Mouse (Mus musculus) neural tube, embryonic 11.5 days (tissue): Measurements from ENCODE around the gene Pdcd5. TPM values are rescaled to one million over a fixed set of nuclear protein-coding genes. Genes with fewer than 3 reads are reported as not detected.
A peak's percentile ranks its signal among the peaks of the same experiment; 100 is the strongest.

Source experiments
- ATAC-seq: fragments of 200-750 bp; cut with Nextera tagmentation; 2 replicates; pipeline ENCODE4 v1.8.0; 2017; ENCODE audit warnings: moderate number of reproducible peaks, mild to moderate bottlenecking, moderate TSS enrichment, moderate library complexity; ENCODE audit not compliant: insufficient read depth, low FRiP score, low TSS enrichment
- DNase-seq: peaks from one replicate; pipeline ENCODE4 v3.0.0-alpha.2; 2015; ENCODE audit warnings: low spot score
- H3K27ac ChIP-seq: fragments of 300-500 bp; sonication (generic); 2 replicates; pipeline ENCODE4 v1.5.1; 2014; ENCODE audit warnings: low read depth, mild to moderate bottlenecking, low read length
- H3K27me3 ChIP-seq: fragments of 300-500 bp; sonication (generic); 2 replicates; pipeline ENCODE4 v1.6.1; 2014; ENCODE audit warnings: mild to moderate bottlenecking, low read length, mixed read lengths; ENCODE audit not compliant: control insufficient read depth, insufficient read depth
- H3K36me3 ChIP-seq: fragments of 300-500 bp; sonication (generic); 2 replicates; pipeline ENCODE4 v1.6.1; 2014; ENCODE audit warnings: mild to moderate bottlenecking, low read length, moderate library complexity, mixed read lengths; ENCODE audit not compliant: control insufficient read depth, insufficient read depth
- H3K4me1 ChIP-seq: fragments of 300-500 bp; sonication (generic); 2 replicates; pipeline ENCODE4 v1.6.1; 2014; ENCODE audit warnings: low read length, mixed read lengths; ENCODE audit not compliant: control insufficient read depth, insufficient read depth
- H3K4me2 ChIP-seq: fragments of 300-500 bp; sonication (generic); 2 replicates; pipeline ENCODE4 v1.6.1; 2014; ENCODE audit warnings: low read depth, mild to moderate bottlenecking, moderate library complexity
- H3K4me3 ChIP-seq: fragments of 300-500 bp; sonication (generic); 2 replicates; pipeline ENCODE4 v1.5.1; 2014; ENCODE audit warnings: low read depth, low read length
- H3K9ac ChIP-seq: fragments of 300-500 bp; sonication (generic); 2 replicates; pipeline ENCODE4 v1.6.1; 2014; ENCODE audit warnings: mild to moderate bottlenecking, low read length
- H3K9me3 ChIP-seq: fragments of 300-500 bp; sonication (generic); 2 replicates; pipeline ENCODE4 v1.6.1; 2016; ENCODE audit warnings: low read length; ENCODE audit not compliant: control insufficient read depth
- WGBS: fragments of 180-500 bp; shearing (Covaris S2); extraction: QIAGEN DNeasy Blood & Tissue Kit; methylation state at CpG from one replicate; pipeline ENCODE4 v1.1.7; 2014; 5-methylcytosine and 5-hydroxymethylcytosine counted together
- polyA plus RNA-seq: library from polyadenylated mRNA; unstranded; fragments of >200 nt; fragmentation: Nextera tagmentation; extraction: Ambion mirVana; gene quantifications from 2 replicates; pipeline ENCODE4 v1.2.1, GENCODE M21; 2014

The Pdcd5 gene
- polyA plus RNA-seq, 1 experiment from 2014 or later = 275 TPM

DNA sequence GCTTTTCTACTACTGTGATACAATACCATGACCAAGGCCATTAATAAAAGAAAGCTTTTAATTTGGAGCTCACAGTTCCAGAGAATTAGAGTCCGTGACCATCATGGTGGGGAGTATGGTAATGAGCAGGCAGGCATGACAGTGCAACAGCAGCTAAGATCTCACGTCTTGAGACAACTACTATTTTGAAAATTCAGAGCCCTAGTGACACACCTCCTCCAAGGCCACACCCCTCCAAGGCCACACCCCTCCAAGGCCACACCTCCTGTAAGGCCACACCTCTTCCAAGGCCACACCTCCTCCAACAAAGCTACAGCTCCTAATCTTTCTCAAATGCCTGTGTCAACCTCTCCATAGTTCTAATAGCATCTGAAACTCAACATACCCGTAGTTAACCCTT is 1.8 kb upstream of the Pdcd5 start:
- no peaks in the 10 kb centered on the region for H3K36me3 ChIP-seq
- H3K4me1 ChIP-seq = peaks cover 2% of the 10 kb centered on the region; the same call in 1 of the 2 replicates
- no peak overlapping the region for H3K27ac ChIP-seq
- no peaks in the 10 kb centered on the region for H3K9me3 ChIP-seq
- H3K27me3 ChIP-seq = no peaks in the 10 kb centered on the region
- WGBS = 47% methylated on average over 3 of the region's 3 CpGs
- H3K4me3 ChIP-seq = no peak overlapping the region
- H3K4me2 ChIP-seq = no peak overlapping the region
- no peak for ATAC-seq
- no peak overlapping the region for H3K9ac ChIP-seq
- DNase-seq = no peak

DNA sequence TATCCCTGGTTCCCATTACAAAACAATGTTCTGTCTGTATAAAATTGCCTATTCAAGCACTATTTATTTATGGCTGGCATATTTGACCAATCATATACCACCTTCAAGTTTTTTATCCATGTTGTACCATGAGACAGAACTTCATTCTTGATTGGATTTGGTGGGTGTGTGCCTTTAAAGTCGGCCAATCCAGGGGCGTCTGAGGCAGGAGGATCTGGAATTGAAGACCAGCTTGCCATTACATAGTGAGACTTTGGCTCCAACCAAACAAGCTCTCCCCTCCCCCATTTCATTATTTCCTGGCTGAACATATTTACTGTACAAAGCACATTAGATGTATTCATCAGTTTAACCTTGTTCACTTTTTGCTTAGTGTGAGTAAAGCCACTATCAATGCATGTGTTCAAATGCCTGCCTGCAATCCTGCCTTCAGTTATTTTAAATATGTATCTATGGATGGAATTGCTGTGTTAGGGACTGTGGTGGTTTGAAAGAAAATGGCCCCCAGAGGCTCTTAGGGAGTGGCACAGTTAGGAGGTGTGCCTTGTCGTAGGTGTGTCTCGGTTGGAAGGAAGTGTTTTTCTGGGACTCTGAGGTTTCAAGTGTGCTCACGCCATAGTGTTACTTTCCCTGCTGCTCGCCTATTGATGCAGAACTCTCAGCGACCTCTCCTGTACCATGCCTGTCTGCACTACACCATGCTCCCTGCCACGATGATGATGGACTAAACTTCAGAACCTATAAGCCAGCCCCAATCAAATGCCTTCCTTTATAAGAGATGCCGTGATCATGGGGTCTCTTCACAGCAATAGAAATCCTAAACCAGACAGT is 1.1 kb upstream of the Pdcd5 start:
- peaks cover 2% of the 10 kb centered on the region; the same call in 1 of the 2 replicates for H3K4me1 ChIP-seq
- 72% methylated on average over 9 of the region's 9 CpGs for WGBS
- no peak overlapping the region for H3K4me2 ChIP-seq
- H3K27me3 ChIP-seq = no peaks in the 10 kb centered on the region
- H3K27ac ChIP-seq = no peak overlapping the region
- ATAC-seq (no peak), DNase-seq (no peak)
- H3K9me3 ChIP-seq = no peaks in the 10 kb centered on the region
- H3K36me3 ChIP-seq = no peaks in the 10 kb centered on the region; the same call in 1 of the 2 replicates
- no peak overlapping the region for H3K9ac ChIP-seq
- no peak overlapping the region for H3K4me3 ChIP-seq

DNA sequence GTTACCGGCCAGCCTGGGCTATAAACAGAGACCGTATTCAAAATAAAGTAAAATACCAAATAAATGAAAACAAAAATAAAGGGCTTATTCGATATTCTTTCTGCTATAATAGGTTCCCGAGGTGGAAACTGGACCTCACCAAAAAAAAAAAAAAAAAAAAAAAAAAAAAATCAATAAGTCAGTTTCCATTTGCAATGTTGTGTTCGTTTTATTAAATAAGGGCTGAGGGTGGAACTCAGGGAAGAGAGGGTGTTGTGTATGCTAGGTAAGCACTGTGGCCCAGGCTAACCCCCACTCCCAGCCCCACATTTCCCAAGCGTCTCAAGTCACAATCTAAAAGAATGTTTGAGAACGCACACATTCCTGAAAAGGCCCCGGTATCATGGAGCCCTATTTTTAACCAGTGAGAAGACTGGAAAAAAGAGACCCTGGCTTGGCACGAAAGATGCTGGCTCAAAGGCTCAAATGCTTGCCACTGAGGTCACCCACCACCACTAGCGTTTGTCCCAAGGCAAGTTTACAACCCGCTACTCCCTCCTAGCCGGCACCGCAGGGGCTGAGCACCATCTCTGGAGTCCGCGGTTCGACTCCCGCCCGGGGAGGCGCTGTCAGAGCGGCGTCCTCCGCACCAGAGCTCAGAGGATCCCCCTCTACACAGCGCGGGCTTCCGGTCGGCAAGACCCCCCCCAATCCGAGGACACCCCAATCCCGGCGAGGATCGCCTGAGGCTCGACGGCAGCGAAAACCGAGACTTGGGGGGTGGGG is 822 bp downstream of the Pdcd5 start:
- Histone ChIP-seq H3K27ac (peak overlapping the region; percentile 45; the same call in 1 of the 2 replicates), H3K4me1 (peaks cover 2% of the 10 kb centered on the region; the same call in 1 of the 2 replicates), H3K4me2 (peak overlapping the region; percentile 67), H3K4me3 (peak overlapping the region; percentile 91), H3K36me3 (peaks cover 7% of the 10 kb centered on the region), H3K9me3 (no peaks in the 10 kb centered on the region), H3K27me3 (no peaks in the 10 kb centered on the region), H3K9ac (peak overlapping the region; percentile 86)
- WGBS = 10% methylated on average over 34 of the region's 34 CpGs
- DNase-seq (peak; percentile 35), ATAC-seq (peak; percentile 56)

GRCm38 (mm10) chr7:35640072-35640471 is 7.2 kb downstream of the Pdcd5 start:
- ATAC-seq (no peak), DNase-seq (no peak)
- Histone ChIP-seq H3K4me1 (no peaks in the 10 kb centered on the region), H3K27me3 (no peaks in the 10 kb centered on the region), H3K4me3 (no peak overlapping the region), H3K9me3 (no peaks in the 10 kb centered on the region), H3K4me2 (no peak overlapping the region), H3K36me3 (peaks cover 15% of the 10 kb centered on the region), H3K27ac (no peak overlapping the region), H3K9ac (no peak overlapping the region)
- WGBS = 86% methylated on average over 6 of the region's 6 CpGs

DNA sequence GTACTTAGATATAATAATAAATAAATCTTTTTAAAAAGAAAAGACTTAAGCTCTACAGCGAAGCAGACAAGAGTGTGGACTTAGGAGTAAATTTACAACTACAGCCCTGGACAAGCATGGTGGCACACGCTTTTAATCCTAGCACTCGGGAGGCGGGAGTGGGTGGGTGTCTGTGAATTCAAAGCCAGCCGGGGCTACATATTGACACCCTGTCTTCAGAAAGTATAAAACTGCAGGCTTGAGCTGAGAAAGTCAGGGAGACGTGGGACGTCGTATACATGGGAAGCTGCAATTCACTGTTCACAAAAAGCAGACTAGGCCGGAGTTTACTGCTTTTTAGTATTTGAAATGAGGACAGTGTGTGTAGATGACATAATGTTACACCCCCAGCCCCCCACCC is 10.4 kb downstream of the Pdcd5 start:
- H3K27me3 ChIP-seq = no peaks in the 10 kb centered on the region
- no peak overlapping the region for H3K27ac ChIP-seq
- 94% methylated on average over 9 of the region's 9 CpGs for WGBS
- no peak overlapping the region for H3K4me3 ChIP-seq
- ATAC-seq = no peak
- H3K36me3 ChIP-seq = peaks cover 16% of the 10 kb centered on the region
- no peaks in the 10 kb centered on the region for H3K9me3 ChIP-seq
- no peak overlapping the region for H3K9ac ChIP-seq
- H3K4me1 ChIP-seq = no peaks in the 10 kb centered on the region
- no peak for DNase-seq
- no peak overlapping the region for H3K4me2 ChIP-seq

- Histone ChIP-seq H3K9me3 (no peaks in the 10 kb centered on the region), H3K4me1 (no peaks in the 10 kb centered on the region), H3K4me3 (no peak overlapping the region), H3K9ac (no peak overlapping the region), H3K36me3 (peaks cover 12% of the 10 kb centered on the region), H3K4me2 (no peak overlapping the region), H3K27ac (no peak overlapping the region), H3K27me3 (no peaks in the 10 kb centered on the region)
- WGBS = 80% methylated on average over 6 of the region's 6 CpGs
- DNase-seq = peak; percentile 57
- ATAC-seq = no peak
Measured at GRCm38 (mm10) chr7:35636229-35636628, 11.1 kb downstream of the Pdcd5 start.

DNA sequence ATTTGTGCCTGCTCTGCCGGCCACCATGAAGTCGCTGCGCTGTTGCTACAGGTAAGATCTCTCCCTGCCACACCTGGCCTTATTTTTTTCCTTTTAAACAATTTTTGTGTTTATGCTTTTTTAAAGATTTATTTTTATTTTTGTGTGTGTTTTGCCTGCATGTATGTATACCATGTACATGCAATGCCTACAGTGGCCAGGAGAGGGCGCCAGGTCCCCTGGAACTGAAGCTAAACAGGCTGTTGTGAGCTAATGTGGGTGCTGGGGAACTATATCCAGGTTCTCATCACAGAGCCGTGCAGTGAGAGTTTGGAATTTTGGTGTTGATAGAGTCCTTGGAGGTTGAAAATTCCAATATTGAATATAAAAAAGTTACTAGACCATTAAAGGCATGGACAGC is 18.8 kb downstream of the Pdcd5 start:
- no peak overlapping the region for H3K4me3 ChIP-seq
- peak; percentile 38 for DNase-seq
- peaks cover 2% of the 10 kb centered on the region for H3K36me3 ChIP-seq
- H3K27ac ChIP-seq = no peak overlapping the region
- ATAC-seq = no peak
- no peaks in the 10 kb centered on the region for H3K27me3 ChIP-seq
- no peaks in the 10 kb centered on the region for H3K9me3 ChIP-seq
- no peak overlapping the region for H3K9ac ChIP-seq
- H3K4me2 ChIP-seq = no peak overlapping the region
- no peaks in the 10 kb centered on the region for H3K4me1 ChIP-seq
- WGBS = 71% methylated on average over 5 of the region's 5 CpGs

DNA sequence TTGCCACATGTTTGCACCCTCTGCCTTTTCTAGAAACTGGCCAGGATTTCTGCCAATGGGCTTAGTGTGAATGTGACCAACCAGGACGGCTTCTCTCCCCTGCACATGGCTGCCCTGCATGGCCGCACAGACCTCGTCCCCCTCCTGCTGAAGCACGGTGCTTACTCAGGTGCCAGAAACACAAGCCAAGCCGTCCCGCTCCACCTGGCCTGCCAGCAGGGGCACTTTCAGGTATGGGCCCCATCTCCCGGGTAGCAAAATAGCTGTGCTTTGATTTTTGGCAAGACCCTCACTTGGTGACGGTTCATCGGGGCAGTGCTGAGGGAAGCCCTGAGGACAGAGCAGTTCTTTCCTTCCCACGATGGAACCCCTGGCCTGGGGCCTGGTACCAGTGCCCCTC is 19.9 kb downstream of the Pdcd5 start:
- H3K9ac ChIP-seq = no peak overlapping the region
- H3K27ac ChIP-seq = no peak overlapping the region
- H3K9me3 ChIP-seq = no peaks in the 10 kb centered on the region
- H3K4me1 ChIP-seq = no peaks in the 10 kb centered on the region
- H3K4me3 ChIP-seq = no peak overlapping the region
- ATAC-seq (no peak), DNase-seq (no peak)
- H3K27me3 ChIP-seq = no peaks in the 10 kb centered on the region
- peaks cover 2% of the 10 kb centered on the region for H3K36me3 ChIP-seq
- H3K4me2 ChIP-seq = no peak overlapping the region
- WGBS = 92% methylated on average over 10 of the region's 10 CpGs
